Comparison of ENCODE assay signal across 15 mouse cellular contexts in genomic region chr9:27204201-27204600, GRCm38 (mm10). TPM values are rescaled to one million over a fixed set of nuclear protein-coding genes. Genes with fewer than 3 reads are reported as not detected.
DNase-seq lines count a peak whose midpoint lies in the region; ATAC-seq lines count a peak whose summit lies in the region.
"Had no signal": no experiment of that assay in that cellular context is flagged by ENCODE, and none has a peak within 500 bp of the region (broad histone marks: within the 10 kb centered on the region; RNA-seq: fewer than 3 reads in every experiment).

No protein-coding gene starts in this region.

- H3K27ac ChIP-seq in midbrain, embryonic 10.5 days (replicated peaks): peak overlapping the region; percentile 71
- H3K27ac ChIP-seq in midbrain, embryonic 11.5 days (ENCODE audit: low read depth, low read length): no peak overlapping the region
- H3K27ac ChIP-seq in midbrain, embryonic 12.5 days (replicated peaks): peak overlapping the region; percentile 52; the same call in 1 of the 2 replicates
- H3K27ac ChIP-seq: kidney, embryonic 15.5 days had no signal

- no peak overlapping the region for H3K9ac ChIP-seq in midbrain, embryonic 11.5 days (ENCODE audit: low read length)
- no peak overlapping the region for H3K9ac ChIP-seq in midbrain, embryonic 12.5 days (replicated peaks)
- H3K9ac ChIP-seq: kidney, embryonic 15.5 days had no signal

- 0 out of 2 replicates have a peak, but pooled peaks cover 20% of the 10 kb centered on the region for H3K27me3 ChIP-seq in midbrain, embryonic 10.5 days (ENCODE audit: low read depth, poor library complexity, severe bottlenecking)
- H3K27me3 ChIP-seq in midbrain, embryonic 11.5 days (ENCODE audit: control insufficient read depth, insufficient read depth, low read length): no peaks in the 10 kb centered on the region
- peaks cover 6% of the 10 kb centered on the region; the same call in 1 of the 2 replicates for H3K27me3 ChIP-seq in midbrain, embryonic 12.5 days
- H3K27me3 ChIP-seq: kidney, embryonic 15.5 days had no signal

- no peak overlapping the region for H3K4me2 ChIP-seq in midbrain, embryonic 11.5 days
- H3K4me2 ChIP-seq in midbrain, embryonic 12.5 days (replicated peaks): no peak overlapping the region
- H3K4me2 ChIP-seq: kidney, embryonic 15.5 days had no signal

- H3K9me3 ChIP-seq in midbrain, embryonic 10.5 days (replicated peaks): 0 out of 2 replicates have a peak, but pooled peaks cover 5% of the 10 kb centered on the region
- H3K9me3 ChIP-seq in midbrain, embryonic 11.5 days (ENCODE audit: control insufficient read depth, low read length): no peaks in the 10 kb centered on the region
- no peaks in the 10 kb centered on the region for H3K9me3 ChIP-seq in midbrain, embryonic 12.5 days
- H3K9me3 ChIP-seq: kidney, embryonic 15.5 days had no signal

- no peak overlapping the region for H3K4me3 ChIP-seq in midbrain, embryonic 10.5 days
- H3K4me3 ChIP-seq in midbrain, embryonic 11.5 days (ENCODE audit: low read depth, low read length): no peak overlapping the region
- no peak overlapping the region for H3K4me3 ChIP-seq in midbrain, embryonic 12.5 days
- H3K4me3 ChIP-seq: kidney, embryonic 15.5 days had no signal

- WGBS in midbrain, embryonic 10.5 days: 91% methylated on average over 6 of the region's 6 CpGs
- WGBS in midbrain, embryonic 11.5 days: 92% methylated on average over 6 of the region's 6 CpGs
- 91% methylated on average over 6 of the region's 6 CpGs for WGBS in midbrain, embryonic 12.5 days

- H3K36me3 ChIP-seq in midbrain, embryonic 10.5 days: no peaks in the 10 kb centered on the region
- no peaks in the 10 kb centered on the region for H3K36me3 ChIP-seq in midbrain, embryonic 11.5 days (ENCODE audit: control insufficient read depth, insufficient read depth, low read length)
- H3K36me3 ChIP-seq in midbrain, embryonic 12.5 days: no peaks in the 10 kb centered on the region
- H3K36me3 ChIP-seq: kidney, embryonic 15.5 days had no signal

- peaks cover 33% of the 10 kb centered on the region for H3K4me1 ChIP-seq in midbrain, embryonic 10.5 days
- peaks cover 10% of the 10 kb centered on the region; the same call in 1 of the 2 replicates for H3K4me1 ChIP-seq in midbrain, embryonic 11.5 days (ENCODE audit: control insufficient read depth, insufficient read depth, low read length)
- peaks cover 25% of the 10 kb centered on the region for H3K4me1 ChIP-seq in midbrain, embryonic 12.5 days

- ATAC-seq in midbrain, embryonic 11.5 days (ENCODE audit: low FRiP score): no peak
- ATAC-seq in midbrain, embryonic 12.5 days (ENCODE audit: low FRiP score, low read depth): no peak
- ATAC-seq in monocyte, adult 5-6 weeks (replicated peaks; ENCODE audit: insufficient number of reproducible peaks, low FRiP score, low TSS enrichment, poor library complexity, severe bottlenecking): no peak
- ATAC-seq: inflammation-experienced regulatory T-cells, adult 6 months had no signal

- peak; percentile 59 to 71 for DNase-seq in cerebellum, postnatal 10 days
- DNase-seq in cerebellum, adult 18-20 months: no peak
- DNase-seq in midbrain, embryonic 10.5 days (ENCODE audit: low spot score): no peak
- no peak for DNase-seq in midbrain, embryonic 11.5 days (ENCODE audit: low spot score, missing footprints)
- no peak for DNase-seq in heart, adult 9 months (ENCODE audit: low spot score in 2 of 2)
- DNase-seq in ovary, adult 18-20 months (ENCODE audit: low spot score): no peak
- DNase-seq: adrenal gland, postnatal 36 days; heart, adult 18-20 months; lung, adult 2 months; lung, postnatal 4 days; thymus, adult 2 months had no signal

RNA-seq across cellular contexts. Expression of gene Jam3, which starts 49.0 kb away (rescaled TPM):
- 146 and 147 TPM in 2 replicates for polyA plus RNA-seq in midbrain, embryonic 10.5 days (2016; fragmentation: Nextera tagmentation; extraction: Ambion mirVana)
- 170 and 171 TPM in 2 replicates for polyA plus RNA-seq in midbrain, embryonic 11.5 days (2014; fragmentation: Nextera tagmentation; extraction: Ambion mirVana)
- polyA plus RNA-seq in midbrain, embryonic 12.5 days (2016; fragmentation: Nextera tagmentation; extraction: Ambion mirVana): 137 and 144 TPM in 2 replicates
- 1.0 TPM in 1 of 3 replicates, not detected in the others for total RNA-seq in monocyte, adult 5-6 weeks (2017)

Comparison
In these comparisons a context has a peak if more than half of its experiments do, and no peak if none do; other contexts are left out.
1. DNase-seq: peak in cerebellum, postnatal 10 days (2 of 2); none in cerebellum, adult 18-20 months (0 of 2), midbrain, embryonic 10.5 days (single experiment), midbrain, embryonic 11.5 days (single experiment), heart, adult 9 months (0 of 2) and ovary, adult 18-20 months (single experiment).